Mouse (Mus musculus): ENCODE measurements around the gene Tdgf1.

Tdgf1 gene

DNA sequence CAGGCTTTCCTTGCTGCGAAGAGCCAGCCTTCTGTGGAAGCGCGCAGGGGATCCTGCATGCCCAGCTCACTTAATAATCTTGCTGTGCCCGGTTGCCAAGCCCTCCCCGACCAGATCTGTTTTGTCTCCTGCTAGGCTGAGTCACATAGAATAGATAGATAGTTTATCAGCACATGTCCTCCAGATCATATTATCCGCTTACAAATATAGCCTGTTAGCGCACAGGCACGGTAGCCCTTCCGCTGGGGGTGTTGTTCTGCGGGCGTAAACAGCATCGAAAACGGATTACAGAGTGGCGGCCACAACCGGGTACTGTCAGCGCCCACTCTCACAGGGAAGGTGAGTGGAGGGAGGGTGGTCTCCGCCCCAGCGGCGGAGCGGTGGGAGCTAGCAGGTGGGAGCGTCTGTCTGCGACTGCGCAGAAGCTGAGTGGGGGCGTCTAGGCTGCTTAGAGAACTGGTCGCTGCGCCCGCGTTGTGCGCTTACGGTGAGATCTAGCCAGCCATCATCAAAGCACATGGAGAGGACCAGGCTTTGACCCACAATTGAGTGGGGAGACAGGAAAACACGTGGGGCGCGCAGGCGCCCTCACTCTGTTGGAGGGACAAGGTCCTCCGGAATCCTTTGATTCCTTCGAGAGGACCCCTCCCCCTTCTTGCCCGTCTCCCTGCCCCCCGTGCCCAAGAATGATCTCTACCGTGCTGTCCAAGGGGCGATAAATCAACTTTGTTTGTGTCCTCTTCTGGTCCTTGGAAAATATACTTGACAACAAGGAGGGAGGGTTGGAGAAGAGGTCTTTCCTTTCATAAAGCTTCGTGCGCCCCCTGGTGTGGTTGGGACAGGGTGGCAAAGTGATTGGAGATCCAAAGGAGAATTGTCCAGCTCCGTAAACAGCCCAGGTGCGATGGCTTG, 7.8 kb upstream of the Tdgf1 start:
- DNase-seq = peak; percentile 30

- DNase-seq = no peak
These were observed 7.1 kb upstream of the Tdgf1 start for GRCm38 (mm10) chr9:110952931-110953549.

- no peak for DNase-seq
These were observed 6.4 kb upstream of the Tdgf1 start for GRCm38 (mm10) chr9:110952398-110952797.

DNA sequence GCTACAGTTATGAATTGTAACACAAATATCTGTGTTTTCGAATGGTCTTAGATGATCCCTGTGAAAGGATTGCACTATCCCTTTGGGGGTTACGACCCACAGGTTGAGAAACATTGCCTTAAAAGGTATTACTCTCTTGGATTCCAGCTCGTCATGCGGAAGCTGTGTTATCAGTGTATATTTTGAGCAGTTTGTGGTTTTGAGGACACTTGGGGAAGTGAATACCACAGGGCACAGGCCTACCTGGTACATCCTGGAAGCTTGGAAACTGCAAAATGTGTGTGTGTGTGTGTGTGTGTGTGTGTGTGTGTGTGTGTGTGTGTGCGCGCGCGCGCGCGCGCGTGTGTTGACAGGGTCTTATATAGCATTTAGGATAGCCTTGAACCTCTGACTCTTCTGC, 5.9 kb upstream of the Tdgf1 start:
- DNase-seq = no peak

- DNase-seq = no peak
These were observed 5.4 kb upstream of the Tdgf1 start, which contains the start of gene Lrrc2 for GRCm38 (mm10) chr9:110951397-110951796. Gene Lrrc2 (plus strand): TSS chr9:110951545.

- no peak for DNase-seq
These were observed 4.2 kb upstream of the Tdgf1 start for GRCm38 (mm10) chr9:110950109-110950508.

- DNase-seq = no peak
These were observed 2.9 kb upstream of the Tdgf1 start for GRCm38 (mm10) chr9:110948813-110949310.

DNA sequence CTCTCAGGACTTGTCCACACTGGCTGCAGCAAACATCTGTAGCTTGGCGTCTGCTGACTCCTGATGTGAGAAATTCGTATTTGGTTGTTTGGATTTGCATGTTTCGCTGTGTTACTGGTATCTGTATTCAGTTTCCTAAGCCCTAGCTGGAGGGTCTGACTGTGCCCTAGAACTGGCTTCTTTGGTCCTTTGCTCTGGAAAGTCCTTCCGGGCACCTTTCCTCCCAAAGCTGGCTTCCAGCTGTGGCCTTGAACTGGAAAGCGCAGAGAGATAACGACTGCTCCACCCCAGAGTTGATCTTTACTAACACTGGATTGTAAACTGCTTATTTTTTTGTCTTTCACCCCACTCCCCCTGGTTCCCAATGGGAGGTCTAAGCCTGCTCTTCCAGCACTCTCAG, 1.9 kb upstream of the Tdgf1 start:
- DNase-seq = no peak

DNA sequence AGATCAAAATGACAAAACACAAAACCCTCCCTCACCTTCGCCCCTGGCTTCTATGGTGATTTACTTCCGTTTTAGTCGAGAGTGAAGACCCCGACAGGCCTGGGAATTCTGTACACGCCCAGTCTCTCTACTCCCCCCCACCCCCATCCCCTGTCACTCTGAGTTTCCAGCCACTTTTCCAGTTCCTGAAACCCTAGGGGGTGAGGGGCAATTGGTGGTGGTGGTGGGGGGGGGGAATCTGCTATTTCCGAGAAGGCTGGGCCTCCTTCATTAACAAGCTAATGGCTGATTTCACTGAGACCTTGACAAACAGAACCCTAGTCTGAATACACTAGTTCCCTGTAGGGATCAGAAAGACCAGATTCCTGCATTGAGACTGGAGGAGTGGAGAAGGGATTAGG, 1.3 kb upstream of the Tdgf1 start:
- DNase-seq = no peak

GRCm38 (mm10) chr9:110946548-110947044, 638 bp upstream of the Tdgf1 start:
- DNase-seq = no peak

GRCm38 (mm10) chr9:110945343-110945742, 615 bp downstream of the Tdgf1 start:
- DNase-seq = no peak

DNA sequence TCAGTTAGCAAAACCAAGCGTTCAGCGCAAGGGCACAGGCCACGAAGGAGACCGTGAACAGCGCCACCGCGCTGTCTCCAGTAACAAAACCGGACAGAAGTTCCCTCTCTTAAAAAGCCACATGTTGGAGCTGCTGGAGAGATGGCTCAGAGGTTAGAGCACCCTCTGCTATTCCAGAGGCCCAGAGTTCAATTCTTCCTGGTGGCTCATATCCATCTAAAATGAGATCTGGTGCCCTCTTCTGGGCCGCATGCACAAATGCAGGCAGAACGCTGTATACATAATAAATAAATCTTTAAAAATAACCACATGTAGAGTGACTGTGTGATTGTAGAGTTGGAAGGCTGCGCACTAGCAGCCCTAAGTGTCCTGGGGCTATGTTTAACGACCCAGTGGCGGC, 1.7 kb downstream of the Tdgf1 start:
- no peak for DNase-seq

DNA sequence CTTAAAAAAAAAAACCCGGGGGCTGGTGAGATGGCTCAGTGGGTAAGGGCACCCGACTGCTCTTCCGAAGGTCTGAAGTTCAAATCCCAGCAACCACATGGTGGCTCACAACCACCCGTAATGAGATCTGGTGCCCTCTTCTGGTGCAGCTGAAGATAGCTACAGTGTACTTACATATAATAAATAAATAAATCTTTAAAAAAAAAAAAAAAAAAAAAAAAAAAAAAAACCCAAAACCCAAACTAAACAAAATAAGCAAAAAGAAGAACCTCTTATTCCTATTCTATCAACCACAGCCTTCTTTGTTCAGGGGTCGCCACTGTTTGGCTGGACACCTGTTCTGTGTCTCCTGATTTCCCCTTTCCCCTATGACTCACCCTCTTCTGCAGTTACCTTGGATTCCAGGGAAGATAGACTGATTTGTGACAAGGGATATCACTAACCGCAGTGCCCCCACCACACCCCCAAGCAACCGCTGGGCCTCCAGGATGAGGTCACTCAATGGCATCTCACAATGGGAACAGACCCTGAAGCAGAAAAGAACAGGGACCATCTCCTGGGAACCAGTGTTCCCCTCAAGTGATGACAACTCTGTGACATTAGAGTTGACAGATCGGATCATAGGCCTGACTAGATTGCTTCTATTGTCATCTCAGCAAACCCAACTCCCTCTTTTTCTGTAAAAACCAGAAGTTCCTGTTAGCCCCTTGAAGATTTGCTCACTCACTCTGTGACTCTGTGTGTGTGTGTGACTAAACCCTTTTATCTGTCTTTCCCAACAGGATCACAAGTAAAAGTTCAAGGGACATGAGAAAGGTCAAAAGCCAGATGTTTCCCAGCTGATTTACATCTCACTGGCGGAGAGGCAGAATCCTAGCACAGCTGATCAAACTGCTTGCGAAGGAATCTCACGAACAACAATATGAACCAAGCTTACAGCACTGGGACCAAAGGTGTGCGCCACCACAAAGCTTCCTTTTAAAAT, 8.2 kb downstream of the Tdgf1 start:
- DNase-seq = no peak

GRCm38 (mm10) chr9:110935941-110936340, 10.0 kb downstream of the Tdgf1 start:
- DNase-seq = no peak

DNA sequence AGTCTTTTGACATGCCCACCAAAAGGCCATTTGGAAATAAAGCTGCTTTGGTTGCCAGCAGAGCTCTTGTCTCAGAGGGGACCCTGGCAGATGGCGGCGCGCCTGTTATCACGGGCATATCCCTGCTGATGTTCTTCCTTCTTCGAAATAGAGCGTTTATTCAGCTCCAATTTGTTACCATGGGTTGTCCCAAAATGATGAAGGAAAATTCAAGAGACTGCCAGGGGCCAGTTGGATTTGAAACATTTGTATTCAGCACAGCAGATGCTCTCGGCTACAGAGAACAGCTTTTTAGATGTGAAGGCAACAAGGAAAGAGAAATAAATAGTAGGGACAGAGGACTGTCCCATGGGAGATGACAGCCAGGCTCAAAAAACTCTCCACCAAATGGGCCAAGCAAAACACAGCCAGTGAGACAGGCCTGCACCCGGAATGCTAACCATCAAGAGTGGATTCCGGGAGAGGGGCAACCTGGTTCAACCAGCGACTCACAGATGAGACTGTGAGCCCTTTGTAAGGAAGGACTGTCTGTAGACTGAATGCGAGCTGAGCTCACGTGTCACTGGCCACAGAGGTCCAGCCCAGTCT, 12.0 kb downstream of the Tdgf1 start:
- no peak for DNase-seq

DNA sequence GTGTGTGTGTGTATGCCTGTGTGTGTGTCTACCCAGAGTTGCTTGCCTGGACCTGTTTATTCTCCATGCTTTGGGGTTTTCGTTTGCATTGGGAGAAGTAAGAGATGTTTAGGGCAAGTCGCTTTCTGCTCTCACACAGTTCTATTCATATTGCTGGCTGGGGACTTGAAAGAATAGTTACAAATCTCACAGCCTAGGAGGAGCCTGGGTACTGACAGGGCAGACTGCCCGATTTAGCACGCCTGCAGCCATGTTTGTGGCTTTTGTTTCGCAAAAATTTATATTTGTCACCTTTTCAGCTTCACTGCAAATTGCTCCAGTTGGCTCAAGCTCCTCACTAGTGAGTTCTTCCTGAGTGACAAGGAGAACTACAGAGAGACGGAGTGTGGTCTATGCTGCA, 14.4 kb downstream of the Tdgf1 start:
- no peak for DNase-seq

GRCm38 (mm10) chr9:110922759-110923158, 23.2 kb downstream of the Tdgf1 start:
- peak; percentile 25 for DNase-seq

DNA sequence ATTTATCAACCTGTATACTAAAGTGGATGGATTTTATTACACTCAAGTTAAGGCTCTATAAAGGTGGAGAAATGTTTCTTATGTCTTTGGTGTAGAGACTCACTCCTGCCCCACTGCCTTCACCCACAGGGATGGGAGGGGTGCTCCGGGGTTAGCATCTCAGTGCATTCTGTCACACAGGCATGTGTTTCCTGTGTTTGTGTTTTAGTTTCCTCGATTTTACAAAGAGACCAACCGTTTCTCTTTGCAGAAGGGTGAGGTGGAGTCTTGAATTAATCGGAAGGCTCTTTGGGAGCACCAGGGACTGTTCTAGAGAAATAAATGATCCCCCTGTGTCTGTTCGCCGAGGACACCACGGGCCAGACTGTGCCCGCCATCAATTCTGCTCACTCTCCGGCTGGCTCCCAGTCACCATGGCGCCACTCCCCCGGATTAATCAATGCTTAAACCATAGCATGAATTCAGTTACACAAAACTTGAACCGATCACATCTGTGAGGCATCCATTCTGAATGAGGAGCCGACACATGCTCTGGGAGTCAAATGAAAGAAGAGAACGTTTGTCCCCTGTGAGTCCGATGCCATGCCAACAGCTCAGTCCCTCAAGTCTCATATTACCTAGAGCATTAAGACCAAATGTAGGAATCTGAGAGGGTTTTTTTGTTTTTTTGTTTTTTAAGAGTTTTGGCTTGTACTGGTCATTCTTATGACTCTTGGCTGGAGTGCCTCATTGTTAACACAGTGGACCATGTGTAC, 25.1 kb downstream of the Tdgf1 start:
- no peak for DNase-seq

- DNase-seq = no peak
These were observed 29.2 kb downstream of the Tdgf1 start, which contains the start of gene Fam240a for GRCm38 (mm10) chr9:110916786-110917185. Gene Fam240a (minus strand): TSS chr9:110916861.

DNA sequence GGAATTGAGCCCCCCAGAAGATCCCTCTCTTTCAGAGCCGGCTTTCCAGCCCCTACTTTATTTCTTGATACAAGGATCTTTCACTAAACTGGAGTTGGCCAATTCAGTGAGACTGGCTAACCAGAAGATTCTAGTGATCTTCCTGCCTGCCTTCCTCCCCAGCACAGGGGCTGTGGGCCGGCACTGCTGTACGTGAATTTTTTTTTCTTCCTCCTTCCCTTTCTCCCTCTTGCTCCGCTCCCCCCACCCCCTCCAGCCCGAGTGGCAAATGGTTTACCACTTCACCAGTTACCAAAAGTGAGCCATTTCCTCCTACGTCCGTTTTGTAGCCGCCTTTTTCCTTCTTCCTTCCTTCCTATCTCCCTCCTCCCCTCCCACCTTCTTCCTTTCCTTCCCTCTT, 30.5 kb downstream of the Tdgf1 start:
- DNase-seq = no peak

GRCm38 (mm10) chr9:110914631-110915236, 31.2 kb downstream of the Tdgf1 start:
- DNase-seq = no peak
